Mouse (Mus musculus): ENCODE measurements around the gene Ccer1. TPM values are rescaled to one million over a fixed set of nuclear protein-coding genes. Genes with fewer than 3 reads are reported as not detected.

Ccer1 gene
- total RNA-seq, 2 experiments from 2014 or later: not detected

Other genes with a start within 250 kb of the Ccer1 start
- 100 to 1,000 TPM; 319 to 365 TPM for gene Dcn, start 213.4 kb upstream of the Ccer1 start, total RNA-seq (2021)
- gene Lum, start 127.9 kb upstream of the Ccer1 start, total RNA-seq (2021): 10 to 100 TPM; 90.0 to 96.5 TPM
- not detected for gene Kera, start 86.2 kb upstream of the Ccer1 start, total RNA-seq (2021)
- under 1 TPM in 1 of 2 experiments, not detected in 1; 0.24 TPM for gene Epyc, start 49.0 kb upstream of the Ccer1 start, total RNA-seq (2021)
- not detected for gene C030005K15Rik, start 33.7 kb downstream of the Ccer1 start, total RNA-seq (2021)

Data from heart, postnatal 4 days (tissue).